Mouse (Mus musculus) hindbrain, embryonic 15.5 days (tissue): Measurements from ENCODE around the gene Gm10320. TPM values are rescaled to one million over a fixed set of nuclear protein-coding genes. Genes with fewer than 3 reads are reported as not detected.

Experiments
- ATAC-seq: fragments of 200-750 bp; cut with Nextera tagmentation; 2 replicates; pipeline ENCODE4 v1.8.0; 2017; ENCODE audit warnings: low read depth, moderate number of reproducible peaks, moderate TSS enrichment; ENCODE audit not compliant: low FRiP score
- H3K27ac ChIP-seq: fragments of 300-500 bp; sonication (generic); replicated peaks from 2 replicates; pipeline ENCODE4 v1.5.1; 2015; ENCODE audit warnings: mild to moderate bottlenecking, inconsistent platforms
- H3K27me3 ChIP-seq: fragments of 300-500 bp; sonication (generic); 2 replicates; pipeline ENCODE4 v1.6.1; 2015; ENCODE audit warnings: control low read depth, inconsistent platforms
- H3K36me3 ChIP-seq: fragments of 300-500 bp; sonication (generic); 2 replicates; pipeline ENCODE4 v1.6.1; 2015; ENCODE audit warnings: control low read depth, inconsistent platforms
- H3K4me1 ChIP-seq: fragments of 300-500 bp; sonication (generic); replicated peaks from 2 replicates; pipeline ENCODE4 v1.6.1; 2015; ENCODE audit warnings: control low read depth, inconsistent platforms
- H3K4me2 ChIP-seq: fragments of 300-500 bp; sonication (generic); 2 replicates; pipeline ENCODE4 v1.6.1; 2015; ENCODE audit warnings: moderate library complexity, mild to moderate bottlenecking, inconsistent platforms
- H3K4me3 ChIP-seq: fragments of 300-500 bp; sonication (generic); 2 replicates; pipeline ENCODE4 v1.5.1; 2015; ENCODE audit warnings: mild to moderate bottlenecking, inconsistent platforms
- H3K9ac ChIP-seq: fragments of 300-500 bp; sonication (generic); 2 replicates; pipeline ENCODE4 v1.6.1; 2015; ENCODE audit warnings: inconsistent platforms
- H3K9me3 ChIP-seq: fragments of 300-500 bp; sonication (generic); 2 replicates; pipeline ENCODE4 v1.6.1; 2016; ENCODE audit warnings: control low read depth, inconsistent platforms
- WGBS: fragments of 180-500 bp; shearing (Covaris S2); methylation state at CpG from one replicate; pipeline ENCODE4 v1.1.7; 2015; 5-methylcytosine and 5-hydroxymethylcytosine counted together
- polyA plus RNA-seq: library from polyadenylated mRNA; unstranded; fragments of >200 nt; fragmentation: Nextera tagmentation; extraction: Ambion mirVana; gene quantifications from 2 replicates; pipeline ENCODE4 v1.2.1, GENCODE M21; 2015

The Gm10320 gene
- polyA plus RNA-seq, 1 experiment from 2014 or later, result 0.86 TPM

- Histone ChIP-seq H3K9me3 (no peaks in the 10 kb centered on the region), H3K27me3 (no peaks in the 10 kb centered on the region), H3K4me3 (no peak overlapping the region), H3K4me1 (no peaks in the 10 kb centered on the region), H3K36me3 (no peaks in the 10 kb centered on the region), H3K9ac (no peak overlapping the region), H3K27ac (no peak overlapping the region), H3K4me2 (no peak overlapping the region)
- no peak for ATAC-seq
- 90% methylated on average over 12 of the region's 12 CpGs for WGBS
These were observed 37.4 kb downstream of the Gm10320 start for GRCm38 (mm10) chr13:98454224-98454967.

- Histone ChIP-seq H3K9ac (no peak overlapping the region), H3K4me2 (no peak overlapping the region), H3K36me3 (no peaks in the 10 kb centered on the region), H3K9me3 (no peaks in the 10 kb centered on the region), H3K4me3 (no peak overlapping the region), H3K4me1 (no peaks in the 10 kb centered on the region), H3K27ac (no peak overlapping the region), H3K27me3 (no peaks in the 10 kb centered on the region)
- no peak for ATAC-seq
- WGBS, result 80% methylated on average over 4 of the region's 4 CpGs
These were observed 38.7 kb downstream of the Gm10320 start for GRCm38 (mm10) chr13:98453146-98453545.

GRCm38 (mm10) chr13:98448696-98449095, 43.1 kb downstream of the Gm10320 start:
- Histone ChIP-seq H3K27me3 (no peaks in the 10 kb centered on the region), H3K4me1 (no peaks in the 10 kb centered on the region), H3K9ac (no peak overlapping the region), H3K4me2 (no peak overlapping the region), H3K27ac (no peak overlapping the region), H3K36me3 (no peaks in the 10 kb centered on the region), H3K4me3 (no peak overlapping the region), H3K9me3 (no peaks in the 10 kb centered on the region)
- no peak for ATAC-seq

- Histone ChIP-seq H3K9me3 (no peaks in the 10 kb centered on the region), H3K36me3 (no peaks in the 10 kb centered on the region), H3K27ac (no peak overlapping the region), H3K9ac (no peak overlapping the region), H3K4me1 (no peaks in the 10 kb centered on the region), H3K4me3 (no peak overlapping the region), H3K4me2 (no peak overlapping the region), H3K27me3 (no peaks in the 10 kb centered on the region)
- no peak for ATAC-seq
- WGBS, result 80% methylated on average over 6 of the region's 6 CpGs
These were observed 44.1 kb downstream of the Gm10320 start for GRCm38 (mm10) chr13:98447741-98448140.

GRCm38 (mm10) chr13:98445391-98446125, 46.2 kb downstream of the Gm10320 start:
- 83% methylated on average over 7 of the region's 7 CpGs for WGBS
- H3K9me3 ChIP-seq, result no peaks in the 10 kb centered on the region

GRCm38 (mm10) chr13:98441001-98441400, 50.8 kb downstream of the Gm10320 start:
- ATAC-seq, result no peak
- Histone ChIP-seq H3K36me3 (no peaks in the 10 kb centered on the region), H3K9ac (no peak overlapping the region), H3K4me2 (no peak overlapping the region), H3K27ac (no peak overlapping the region), H3K4me1 (no peaks in the 10 kb centered on the region), H3K9me3 (no peaks in the 10 kb centered on the region), H3K4me3 (no peak overlapping the region), H3K27me3 (no peaks in the 10 kb centered on the region)
- 88% methylated on average over 4 of the region's 4 CpGs for WGBS

More at GRCm38 (mm10) chr13:98445391-98446125, 46.2 kb downstream of the Gm10320 start:
- Histone ChIP-seq H3K4me1 (no peaks in the 10 kb centered on the region), H3K27ac (no peak overlapping the region), H3K27me3 (no peaks in the 10 kb centered on the region), H3K36me3 (no peaks in the 10 kb centered on the region), H3K4me2 (no peak overlapping the region), H3K4me3 (no peak overlapping the region), H3K9ac (no peak overlapping the region)
- no peak for ATAC-seq

- Histone ChIP-seq H3K27me3 (no peaks in the 10 kb centered on the region), H3K9ac (no peak overlapping the region), H3K9me3 (no peaks in the 10 kb centered on the region), H3K4me2 (no peak overlapping the region), H3K4me3 (no peak overlapping the region), H3K4me1 (no peaks in the 10 kb centered on the region), H3K27ac (no peak overlapping the region), H3K36me3 (no peaks in the 10 kb centered on the region)
- WGBS, result 61% methylated on average over 13 of the region's 13 CpGs
- ATAC-seq, result no peak
These were observed 51.4 kb downstream of the Gm10320 start for GRCm38 (mm10) chr13:98440293-98440952.

Other genes with a start within 250 kb of the Gm10320 start
- 28.6 and 29.8 TPM in 2 replicates for gene Utp15, start 229.0 kb downstream of the Gm10320 start, polyA plus RNA-seq
- gene Ankra2, start 228.9 kb downstream of the Gm10320 start, polyA plus RNA-seq, result 68.4 and 69.2 TPM in 2 replicates
- not detected in 2 replicates for gene Gm21976, start 212.1 kb downstream of the Gm10320 start, polyA plus RNA-seq
- gene Btf3, start 175.0 kb downstream of the Gm10320 start, polyA plus RNA-seq, result 444 and 475 TPM in 2 replicates
- gene Foxd1, start 137.8 kb downstream of the Gm10320 start, polyA plus RNA-seq, result 1.1 and 1.2 TPM in 2 replicates
- gene Tmem174, start 145.4 kb upstream of the Gm10320 start, polyA plus RNA-seq, result 0.07 TPM in 1 of 2 replicates, not detected in the other
- gene Tmem171, start 202.8 kb upstream of the Gm10320 start, polyA plus RNA-seq, result not detected in 2 replicates